Mouse (Mus musculus) intestine, embryonic 14.5 days (tissue): ENCODE results near the gene Echs1. TPM values are rescaled to one million over a fixed set of nuclear protein-coding genes. Genes with fewer than 3 reads are reported as not detected.

Experiments used
- ATAC-seq: fragments of 200-750 bp; cut with Nextera tagmentation; replicated peaks from 2 replicates; pipeline ENCODE4 v1.8.0; 2017; ENCODE audit warnings: low read depth, moderate number of reproducible peaks, moderate TSS enrichment, moderate library complexity; ENCODE audit not compliant: low FRiP score, low TSS enrichment
- DNase-seq: peaks from one replicate; pipeline ENCODE4 v3.0.0-alpha.2; 2018; ENCODE audit warnings: low spot score
- H3K27ac ChIP-seq: fragments of 300-500 bp; sonication (generic); 2 replicates; pipeline ENCODE4 v1.5.1; 2014; ENCODE audit warnings: low read depth, mild to moderate bottlenecking, control low read depth
- H3K27me3 ChIP-seq: fragments of 300-500 bp; sonication (generic); replicated peaks from 2 replicates; pipeline ENCODE4 v1.6.1; 2014; ENCODE audit warnings: low read length, control low read depth; ENCODE audit not compliant: control insufficient read depth, insufficient read depth
- H3K36me3 ChIP-seq: fragments of 300-500 bp; sonication (generic); 2 replicates; pipeline ENCODE4 v1.6.1; 2014; ENCODE audit warnings: low read length, control low read depth; ENCODE audit not compliant: control insufficient read depth, insufficient read depth
- H3K4me1 ChIP-seq: fragments of 300-500 bp; sonication (generic); replicated peaks from 2 replicates; pipeline ENCODE4 v1.6.1; 2014; ENCODE audit warnings: low read length, control low read depth, mixed read lengths; ENCODE audit not compliant: control insufficient read depth, insufficient read depth
- H3K4me2 ChIP-seq: fragments of 300-500 bp; sonication (generic); 2 replicates; pipeline ENCODE4 v1.6.1; 2014; ENCODE audit warnings: low read length
- H3K4me3 ChIP-seq: fragments of 300-500 bp; sonication (generic); 2 replicates; pipeline ENCODE4 v1.5.1; 2014; ENCODE audit warnings: low read depth, low read length, control low read depth, mixed read lengths
- H3K9ac ChIP-seq: fragments of 300-500 bp; sonication (generic); 2 replicates; pipeline ENCODE4 v1.6.1; 2014; ENCODE audit warnings: mild to moderate bottlenecking, low read length
- H3K9me3 ChIP-seq: fragments of 300-500 bp; sonication (generic); 2 replicates; pipeline ENCODE4 v1.6.1; 2016; ENCODE audit warnings: low read length, control low read depth; ENCODE audit not compliant: control insufficient read depth
- WGBS: fragments of 180-500 bp; shearing (Covaris S2); extraction: QIAGEN DNeasy Blood & Tissue Kit; methylation state at CpG from one replicate; pipeline ENCODE4 v1.1.7; 2014; 5-methylcytosine and 5-hydroxymethylcytosine counted together
- polyA plus RNA-seq: library from polyadenylated mRNA; unstranded; fragments of >200 nt; fragmentation: Nextera tagmentation; extraction: Ambion mirVana; gene quantifications from 2 replicates; pipeline ENCODE4 v1.2.1, GENCODE M21; 2014

The Echs1 gene
- polyA plus RNA-seq, 1 experiment from 2014 or later, result 177 TPM

- Histone ChIP-seq H3K4me2 (no peak overlapping the region), H3K4me3 (no peak overlapping the region; the same call in 1 of the 2 replicates), H3K4me1 (peaks cover 13% of the 10 kb centered on the region), H3K27me3 (peaks cover 86% of the 10 kb centered on the region), H3K9ac (no peak overlapping the region), H3K36me3 (no peaks in the 10 kb centered on the region), H3K9me3 (no peaks in the 10 kb centered on the region), H3K27ac (no peak overlapping the region)
- WGBS, result 19% methylated on average over 11 of the region's 11 CpGs
- peak; percentile 61 for DNase-seq
- 0 out of 2 replicates have a peak, but pooled peaks have one; percentile 25 for ATAC-seq
Measured at GRCm38 (mm10) chr7:140062307-140062706, 54.0 kb downstream of the Echs1 start.

DNA sequence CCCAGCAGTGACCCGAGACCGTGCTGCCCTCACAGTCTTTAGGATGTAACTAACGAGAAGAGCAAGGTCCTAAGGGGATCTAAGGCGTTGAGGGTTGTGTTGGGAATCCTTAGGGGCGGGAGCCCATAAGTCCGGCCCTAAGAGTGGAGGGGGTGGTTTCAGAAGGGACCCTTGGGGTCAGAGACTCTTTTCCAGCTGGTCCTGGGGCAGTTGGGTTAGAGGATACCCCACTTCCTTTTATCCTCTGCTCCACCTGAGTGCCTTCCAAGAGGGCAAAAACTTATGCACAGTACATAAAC lies 54.5 kb downstream of the Echs1 start:
- ATAC-seq, result no peak
- no peak overlapping the region for H3K27ac ChIP-seq
- no peaks in the 10 kb centered on the region for H3K9me3 ChIP-seq
- DNase-seq, result peak; percentile 55
- no peaks in the 10 kb centered on the region for H3K36me3 ChIP-seq
- H3K4me3 ChIP-seq, result peak overlapping the region; percentile 32
- 4% methylated on average over 6 of the region's 6 CpGs for WGBS
- H3K4me1 ChIP-seq, result peaks cover 13% of the 10 kb centered on the region
- H3K27me3 ChIP-seq, result peaks cover 91% of the 10 kb centered on the region
- no peak overlapping the region for H3K9ac ChIP-seq
- peak overlapping the region; percentile 63 for H3K4me2 ChIP-seq

DNA sequence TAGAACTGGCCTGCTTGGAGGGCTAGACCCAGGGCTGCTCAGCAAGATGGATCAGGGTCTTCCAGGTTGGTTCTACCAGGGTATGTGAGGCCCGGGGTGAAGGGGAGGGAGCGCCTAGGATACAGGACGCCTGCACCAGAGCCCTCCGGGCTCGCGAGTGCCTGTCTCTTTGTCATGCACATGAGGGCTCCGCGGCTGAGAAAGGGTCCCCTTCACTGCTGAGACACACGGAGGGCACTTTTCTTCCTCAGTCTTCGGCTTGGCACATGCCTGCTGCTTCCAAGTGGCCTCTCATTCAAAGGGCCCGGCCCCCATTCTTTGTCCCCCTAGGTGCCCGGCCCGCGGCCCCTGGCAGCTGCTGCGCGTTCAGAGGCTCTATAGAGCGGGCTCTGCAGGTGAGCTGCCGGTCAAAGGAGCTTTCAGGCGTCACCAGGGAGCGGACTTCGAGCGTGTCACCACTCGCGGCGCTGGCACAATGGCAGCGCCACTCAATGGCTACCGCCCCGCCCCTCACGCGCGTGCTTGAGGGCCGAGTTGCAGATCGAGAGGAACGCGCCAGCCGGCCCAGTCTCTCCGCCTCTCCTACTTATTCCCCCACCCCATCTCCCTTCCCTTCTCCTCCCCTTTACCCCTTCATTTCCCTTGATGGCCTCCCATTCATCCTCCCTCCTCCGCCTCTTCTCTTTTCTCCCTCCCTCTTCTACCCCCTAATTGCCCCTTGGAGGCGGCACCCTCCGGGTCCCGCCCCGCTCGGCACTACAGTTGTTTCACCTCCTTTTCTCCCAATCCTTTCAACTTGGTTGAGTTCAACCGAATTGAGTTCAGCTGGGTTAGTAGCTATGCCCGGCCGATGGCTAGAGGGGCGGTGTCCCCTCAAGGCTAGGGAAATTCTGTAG lies 55.1 kb downstream of the Echs1 start:
- peak; percentile 66 for DNase-seq
- ATAC-seq, result no peak; the same call in 1 of the 2 replicates
- H3K4me3 ChIP-seq, result peak overlapping the region; percentile 32
- H3K9me3 ChIP-seq, result no peaks in the 10 kb centered on the region
- peaks cover 94% of the 10 kb centered on the region for H3K27me3 ChIP-seq
- peak overlapping the region; percentile 63 for H3K4me2 ChIP-seq
- H3K36me3 ChIP-seq, result no peaks in the 10 kb centered on the region
- H3K27ac ChIP-seq, result no peak overlapping the region
- under 1% methylated on average over 47 of the region's 47 CpGs for WGBS
- H3K9ac ChIP-seq, result 0 out of 2 replicates have a peak overlapping the region, but pooled peaks have one; percentile 16
- peaks cover 13% of the 10 kb centered on the region for H3K4me1 ChIP-seq

DNA sequence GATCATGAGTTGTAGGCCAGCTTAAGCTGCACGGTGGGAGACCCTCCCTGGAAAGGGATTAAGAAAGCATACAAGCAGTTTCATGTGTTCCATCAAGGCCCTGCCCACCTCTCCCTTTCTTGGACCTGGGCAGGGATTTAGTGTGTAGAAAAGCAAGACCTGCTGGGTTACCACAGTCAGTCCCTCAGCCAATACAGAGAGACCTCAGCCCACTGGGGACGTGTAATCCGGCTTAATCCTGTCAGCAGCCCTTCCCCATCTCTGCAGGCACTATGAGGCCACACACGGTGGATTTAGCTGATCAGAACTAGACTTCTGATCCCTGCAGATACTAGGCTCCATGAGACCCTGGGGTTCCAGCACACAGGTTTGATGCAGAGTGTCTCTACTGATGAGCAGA lies 56.7 kb downstream of the Echs1 start:
- 41% methylated on average over 4 of the region's 4 CpGs for WGBS
- Histone ChIP-seq H3K36me3 (no peaks in the 10 kb centered on the region), H3K9me3 (no peaks in the 10 kb centered on the region), H3K4me1 (peaks cover 13% of the 10 kb centered on the region), H3K27ac (no peak overlapping the region), H3K4me3 (no peak overlapping the region), H3K27me3 (peaks cover 88% of the 10 kb centered on the region), H3K4me2 (no peak overlapping the region), H3K9ac (no peak overlapping the region)
- no peak for DNase-seq
- ATAC-seq, result no peak

GRCm38 (mm10) chr7:140058528-140058927 lies 57.7 kb downstream of the Echs1 start:
- DNase-seq (no peak), ATAC-seq (no peak)
- Histone ChIP-seq H3K4me2 (peak overlapping the region; percentile 84), H3K4me3 (peak overlapping the region; percentile 38), H3K9me3 (no peaks in the 10 kb centered on the region), H3K27me3 (peaks cover 84% of the 10 kb centered on the region), H3K36me3 (no peaks in the 10 kb centered on the region), H3K4me1 (peaks cover 13% of the 10 kb centered on the region), H3K9ac (peak overlapping the region; percentile 41; the same call in 1 of the 2 replicates), H3K27ac (no peak overlapping the region)
- 26% methylated on average over 7 of the region's 7 CpGs for WGBS

DNA sequence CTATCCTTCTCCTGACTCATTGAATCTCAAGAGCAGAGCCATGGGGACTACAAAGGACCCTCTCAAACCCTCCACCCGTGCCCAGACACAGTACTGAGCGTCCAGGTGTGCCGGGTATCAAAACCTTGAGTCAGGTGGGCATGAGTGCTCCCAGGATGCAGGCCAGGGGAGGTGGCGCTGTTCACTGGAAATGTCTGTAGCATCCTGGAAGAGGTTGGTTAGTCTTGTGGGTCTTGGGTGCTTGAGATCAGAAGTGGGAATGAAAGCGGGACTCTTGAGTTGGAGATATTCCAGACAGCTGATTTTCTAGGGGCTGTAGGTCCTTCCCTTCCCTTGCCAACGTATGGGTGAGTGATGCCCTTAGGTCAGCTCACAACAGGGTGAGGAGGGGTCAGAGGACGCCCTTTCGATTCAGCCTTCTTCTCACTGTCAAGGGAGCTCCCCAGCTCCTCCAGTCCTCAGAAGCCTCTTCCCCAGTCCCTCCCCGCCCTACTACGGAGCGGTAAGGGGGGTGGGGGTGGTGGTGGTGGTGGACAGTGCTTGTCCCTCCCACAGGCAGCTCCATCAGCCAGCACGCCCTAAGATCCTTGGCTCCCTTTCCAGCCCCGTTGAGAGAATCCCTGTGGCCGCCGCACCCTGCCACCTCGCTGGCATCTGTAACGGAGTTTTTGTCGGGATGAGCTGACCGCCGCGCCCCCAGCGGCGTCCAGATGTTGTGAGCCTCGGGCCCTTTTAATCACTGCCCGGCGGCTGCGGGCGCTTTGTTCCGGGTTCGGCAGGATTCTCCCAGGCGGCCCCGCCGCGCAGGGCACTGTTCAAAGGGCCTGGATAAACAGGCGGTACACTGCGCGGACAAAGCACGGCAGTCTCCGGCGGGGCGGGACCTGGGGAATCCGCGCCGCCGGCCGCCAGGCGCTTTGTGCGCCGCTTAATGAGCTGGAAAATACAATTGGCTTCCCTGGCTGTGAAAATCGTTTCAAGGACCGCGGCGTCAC lies 58.6 kb downstream of the Echs1 start:
- H3K9ac ChIP-seq, result peak overlapping the region; percentile 41

More for the DNA sequence above, 58.6 kb downstream of the Echs1 start:
- Histone ChIP-seq H3K4me3 (peak overlapping the region; percentile 38), H3K4me2 (peak overlapping the region; percentile 84), H3K4me1 (peaks cover 13% of the 10 kb centered on the region), H3K36me3 (no peaks in the 10 kb centered on the region), H3K9me3 (no peaks in the 10 kb centered on the region), H3K27ac (no peak overlapping the region), H3K27me3 (peaks cover 85% of the 10 kb centered on the region)
- DNase-seq, result peak; percentile 80
- 3% methylated on average over 53 of the region's 53 CpGs for WGBS
- ATAC-seq, result no peak; the same call in 1 of the 2 replicates

Other genes with a start within 250 kb of the Echs1 start
- gene Kndc1, start 221.8 kb downstream of the Echs1 start, polyA plus RNA-seq, result 0.20 and 0.55 TPM in 2 replicates
- gene Utf1, start 172.7 kb downstream of the Echs1 start, polyA plus RNA-seq, result not detected in 2 replicates
- 0.48 TPM in 1 of 2 replicates, not detected in the other for gene 6430531B16Rik, start 137.7 kb downstream of the Echs1 start, polyA plus RNA-seq
- 1.6 and 2.1 TPM in 2 replicates for gene Adam8, start 123.9 kb downstream of the Echs1 start, polyA plus RNA-seq
- 36.1 and 41.5 TPM in 2 replicates for gene Zfp511, start 80.1 kb downstream of the Echs1 start, polyA plus RNA-seq
- gene Tubgcp2, start 79.8 kb downstream of the Echs1 start, polyA plus RNA-seq, result 56.0 and 61.2 TPM in 2 replicates
- not detected in 2 replicates for gene Msx3, start 67.4 kb downstream of the Echs1 start, polyA plus RNA-seq
- 2.8 and 3.5 TPM in 2 replicates for gene Caly, start 33.9 kb downstream of the Echs1 start, polyA plus RNA-seq
- 119 and 202 TPM in 2 replicates for gene Prap1, start 23.1 kb downstream of the Echs1 start, polyA plus RNA-seq
- 34.9 and 39.4 TPM in 2 replicates for gene Fuom, start 14.0 kb downstream of the Echs1 start, polyA plus RNA-seq
- gene Paox, start 677 bp downstream of the Echs1 start, polyA plus RNA-seq, result 35.5 and 39.5 TPM in 2 replicates
- 30.8 and 31.6 TPM in 2 replicates for gene Mtg1, start 21.1 kb upstream of the Echs1 start, polyA plus RNA-seq
- 0.72 and 0.77 TPM in 2 replicates for gene Sprn, start 38.4 kb upstream of the Echs1 start, polyA plus RNA-seq
- gene Olfr522, start 48.3 kb upstream of the Echs1 start, polyA plus RNA-seq, result not detected in 2 replicates
- not detected in 2 replicates for gene Olfr523, start 56.7 kb upstream of the Echs1 start, polyA plus RNA-seq
- not detected in 2 replicates for gene Olfr524, start 89.5 kb upstream of the Echs1 start, polyA plus RNA-seq
- 0.07 TPM in 1 of 2 replicates, not detected in the other for gene Cd163l1, start 101.8 kb upstream of the Echs1 start, polyA plus RNA-seq
- gene 5830411N06Rik, start 130.8 kb upstream of the Echs1 start, polyA plus RNA-seq, result not detected in 2 replicates
- gene Olfr525, start 204.4 kb upstream of the Echs1 start, polyA plus RNA-seq, result not detected in 2 replicates
- gene Olfr527, start 217.5 kb upstream of the Echs1 start, polyA plus RNA-seq, result not detected in 2 replicates
- not detected in 2 replicates for gene Olfr60, start 245.2 kb upstream of the Echs1 start, polyA plus RNA-seq